Mouse (Mus musculus) kidney, adult 18-20 months (tissue): Measurements from ENCODE around the gene Cep70.

Experiments used
- DNase-seq: peaks from one replicate; pipeline ENCODE4 v3.0.0; 2021

Cep70 gene

DNA sequence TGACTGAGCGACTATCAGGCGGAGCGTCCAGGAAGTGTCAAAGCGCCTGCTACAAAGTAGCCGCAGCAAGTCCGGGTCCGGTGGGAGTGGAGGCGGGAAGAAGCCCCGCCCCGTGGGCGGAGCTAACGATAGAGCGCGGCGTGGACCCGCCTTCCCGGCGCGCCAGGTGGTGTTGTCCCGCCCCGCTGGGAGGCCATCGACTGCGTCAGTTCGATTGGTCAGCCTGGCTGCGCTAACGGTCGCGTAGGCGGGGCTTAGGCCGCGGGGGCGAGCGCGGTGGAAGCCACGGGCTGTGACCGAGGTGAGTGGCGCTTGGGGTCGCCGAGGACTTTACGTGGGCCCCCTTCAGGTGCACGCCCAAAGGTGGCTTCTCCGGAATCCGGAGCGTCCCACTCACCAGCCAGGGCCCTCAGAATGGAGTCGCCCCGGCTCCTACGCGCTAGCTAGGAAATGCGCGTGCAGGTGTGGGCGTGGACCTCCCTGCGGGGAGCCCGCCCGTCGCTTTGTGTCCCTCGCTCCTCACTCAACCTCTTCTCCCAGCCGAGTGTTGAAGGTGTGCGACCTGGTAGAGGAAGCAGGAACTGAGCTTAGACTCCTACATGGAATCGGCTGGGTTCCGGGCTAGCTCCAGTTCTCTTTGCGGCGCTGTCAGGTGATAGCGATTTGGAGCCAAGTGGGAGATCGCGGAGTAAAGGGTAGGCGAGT lies at the start of gene Cep70:
Gene Cep70, plus strand, starts transcription at position 178 of the 705 bp plus-strand sequence.
- DNase-seq = peak; percentile 97

DNA sequence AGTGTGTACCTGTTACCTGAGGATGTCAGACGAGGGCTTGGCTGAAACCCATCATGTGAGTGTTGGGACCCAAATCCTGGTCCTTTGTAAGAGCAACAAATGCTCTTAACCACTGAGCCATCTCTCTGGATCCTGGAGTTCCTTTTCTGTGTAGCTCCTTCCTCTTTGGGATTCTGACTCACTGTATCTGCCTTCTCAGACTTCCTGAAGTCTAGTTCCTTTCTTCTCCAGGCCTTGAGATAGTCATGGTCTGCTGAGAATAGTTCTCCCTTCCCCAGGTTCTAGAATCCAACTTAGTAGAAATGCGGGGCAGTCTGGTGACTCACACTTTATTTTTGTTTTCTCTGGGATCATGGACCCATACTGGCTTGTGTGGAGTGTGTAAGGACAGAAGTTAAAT lies 30.5 kb upstream of the Cep70 start:
- no peak for DNase-seq

DNA sequence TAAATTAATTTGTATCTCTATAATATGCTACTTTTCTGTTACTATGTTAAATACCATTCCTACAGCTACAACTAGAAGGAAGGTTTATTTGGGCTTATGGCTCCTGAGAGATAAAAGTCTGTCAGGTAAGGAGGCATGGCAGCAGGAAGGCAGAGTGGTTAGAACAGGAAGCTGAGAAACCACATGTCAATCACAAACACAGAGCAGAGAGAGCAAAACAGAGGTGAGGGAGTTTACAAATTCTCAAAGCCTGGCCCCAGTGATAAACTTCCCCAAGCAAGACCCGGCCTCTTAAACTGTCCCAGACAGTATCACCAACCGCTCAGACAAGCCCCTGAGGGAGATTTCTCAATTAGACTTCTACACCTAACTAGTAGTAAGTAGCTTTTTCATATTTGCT lies 27.0 kb upstream of the Cep70 start:
- DNase-seq = no peak

DNA sequence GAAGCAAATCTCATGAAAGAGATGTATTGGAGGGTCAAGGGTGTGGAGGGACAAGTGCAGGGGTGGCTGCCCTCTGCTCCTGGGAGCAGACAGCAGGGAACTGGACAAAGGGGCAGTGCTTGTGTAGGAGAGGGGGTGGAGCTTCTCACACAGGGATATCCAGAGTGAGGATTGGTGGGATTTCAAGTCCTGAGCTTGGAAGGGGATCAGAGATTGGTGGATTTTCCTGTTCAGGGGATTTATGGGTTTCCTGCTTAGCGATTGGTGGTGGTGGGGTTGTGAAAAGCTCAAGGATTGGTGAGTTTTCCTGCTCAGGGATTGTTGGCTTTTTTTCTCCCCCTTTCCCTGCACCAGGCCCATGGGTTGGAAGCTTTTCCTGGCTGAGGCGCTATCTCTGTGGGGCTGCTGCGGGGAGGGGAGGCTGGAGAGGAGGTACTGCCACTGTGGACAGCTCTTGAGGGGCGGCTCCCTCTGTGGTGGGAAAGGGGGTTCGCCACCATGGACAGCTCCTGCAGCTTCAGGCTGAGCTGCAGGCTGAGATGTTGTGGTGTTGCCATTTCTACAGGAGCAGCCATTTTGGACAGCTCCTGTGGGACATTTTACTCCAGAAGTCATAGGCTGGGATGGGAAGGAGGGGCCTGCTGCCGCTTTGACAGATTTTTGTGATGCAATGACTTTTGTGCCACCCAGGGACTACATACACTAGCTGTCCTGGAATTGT lies 25.0 kb upstream of the Cep70 start:
- no peak for DNase-seq

DNA sequence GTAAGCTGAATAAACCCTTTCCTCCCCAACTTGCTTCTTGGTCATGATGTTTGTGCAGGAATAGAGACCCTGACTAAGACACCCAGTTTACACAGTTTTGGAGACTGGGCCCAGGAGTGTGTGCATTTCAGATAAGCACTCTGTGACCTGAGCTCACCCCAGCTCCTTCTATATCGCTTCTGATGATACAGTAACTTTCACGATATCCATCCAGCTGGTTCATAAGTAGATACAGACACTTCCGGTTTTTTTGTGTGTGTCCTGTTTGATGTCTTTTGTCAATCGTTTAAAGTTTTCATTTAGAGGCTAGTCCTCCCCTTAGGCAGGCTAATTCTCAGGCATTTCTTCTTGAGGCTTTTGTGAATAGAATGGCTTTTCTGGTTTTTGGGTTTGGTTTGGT lies 21.5 kb upstream of the Cep70 start:
- DNase-seq = no peak

DNA sequence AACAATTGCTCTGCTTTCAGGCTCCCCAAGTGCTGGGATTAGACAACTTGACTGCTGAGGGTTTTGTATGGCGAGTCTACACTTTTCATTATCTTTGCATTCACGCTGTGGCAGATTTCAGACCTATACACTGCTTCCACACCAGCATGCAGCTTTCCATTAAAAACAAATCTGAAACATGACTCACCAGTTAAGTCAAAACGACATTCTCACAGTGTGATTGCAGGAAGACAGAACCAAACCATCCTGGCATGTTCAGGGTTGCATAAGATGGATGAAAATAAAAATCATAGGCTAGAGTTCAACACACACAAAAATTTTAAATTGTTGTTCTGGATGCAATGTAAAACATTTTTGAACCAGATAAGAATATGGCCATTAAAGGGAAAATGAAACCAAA lies 18.6 kb upstream of the Cep70 start:
- DNase-seq = no peak

DNA sequence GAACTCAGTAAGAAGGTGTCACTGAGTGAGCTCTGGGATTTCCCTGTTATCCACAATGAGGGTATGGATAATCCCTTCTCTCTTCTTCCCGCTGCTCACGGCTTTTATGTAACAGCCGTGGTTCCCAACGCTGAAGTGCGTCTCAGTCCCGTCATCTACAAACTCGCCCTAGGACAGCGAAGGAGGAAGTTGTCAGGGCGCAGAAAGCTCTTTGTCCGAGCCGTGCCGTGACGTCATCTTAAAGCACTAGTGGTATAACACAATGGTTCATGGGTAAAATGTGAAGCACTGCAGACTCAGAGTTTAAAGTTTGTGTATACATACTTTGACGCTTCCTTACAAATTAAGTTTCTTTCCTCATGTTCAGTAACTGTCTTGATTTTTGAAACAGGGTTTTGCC lies 13.7 kb upstream of the Cep70 start:
- no peak for DNase-seq

DNA sequence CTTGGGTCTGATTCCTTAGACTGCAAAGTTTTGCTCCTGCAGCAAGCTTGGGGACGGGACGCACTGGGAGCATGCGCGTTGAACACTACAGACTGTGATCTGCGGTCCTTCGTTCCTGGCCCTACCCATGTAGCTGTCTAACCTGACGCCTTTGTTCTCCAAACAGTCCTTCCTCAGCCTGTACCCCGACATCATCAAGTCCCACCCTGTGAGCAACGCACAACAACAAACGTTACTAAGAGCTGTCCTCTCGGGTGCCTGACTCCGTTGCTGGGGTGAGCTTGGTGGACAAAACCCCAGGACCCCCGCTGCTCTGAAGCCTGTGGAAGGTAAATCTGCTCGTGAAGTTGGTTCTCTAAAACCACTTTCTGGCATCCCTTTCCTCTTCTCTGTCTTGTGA lies 6.0 kb upstream of the Cep70 start, which contains the start of gene Faiml:
Gene Faiml, minus strand, starts transcription at position 101 of the 400 bp plus-strand sequence.
- DNase-seq = no peak

DNA sequence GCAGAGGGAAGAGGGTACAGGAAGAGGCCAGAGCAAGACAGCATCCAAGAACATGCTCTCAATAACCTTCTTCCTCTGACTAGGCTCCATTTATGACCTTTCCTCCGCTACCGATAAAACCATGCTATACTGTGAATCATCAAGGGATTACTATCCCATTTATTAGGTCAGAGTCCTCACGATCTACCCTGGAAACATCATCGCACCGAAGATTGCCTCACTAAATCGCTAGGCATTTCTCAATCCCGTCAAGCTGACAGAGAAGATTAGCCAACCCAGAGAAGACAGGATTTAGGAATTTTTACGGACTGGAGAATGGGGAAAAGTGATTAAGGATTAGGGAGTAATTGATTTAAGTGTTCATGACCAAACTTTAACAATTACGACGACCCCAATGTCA lies 4.9 kb upstream of the Cep70 start:
- no peak for DNase-seq

DNA sequence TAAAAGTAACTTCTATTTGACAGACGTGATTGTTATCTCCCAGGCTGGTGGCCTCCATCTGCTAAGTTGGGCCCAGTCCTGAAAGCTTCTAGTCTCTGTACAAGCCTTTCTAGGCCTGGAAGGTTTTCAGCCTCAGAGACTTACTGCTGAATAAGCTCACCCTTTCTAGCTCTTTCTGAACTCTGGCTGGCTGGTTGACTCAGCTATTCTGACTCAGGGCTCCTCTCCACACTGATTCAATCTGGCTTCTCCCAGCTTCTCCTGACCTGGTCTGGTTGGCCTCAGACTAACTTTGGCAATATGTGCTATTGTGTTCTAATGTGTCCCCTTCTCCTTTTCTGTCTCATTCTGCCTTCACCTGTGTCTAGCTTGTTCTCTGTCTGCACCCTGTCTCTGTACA lies 3.9 kb upstream of the Cep70 start:
- DNase-seq = no peak

DNA sequence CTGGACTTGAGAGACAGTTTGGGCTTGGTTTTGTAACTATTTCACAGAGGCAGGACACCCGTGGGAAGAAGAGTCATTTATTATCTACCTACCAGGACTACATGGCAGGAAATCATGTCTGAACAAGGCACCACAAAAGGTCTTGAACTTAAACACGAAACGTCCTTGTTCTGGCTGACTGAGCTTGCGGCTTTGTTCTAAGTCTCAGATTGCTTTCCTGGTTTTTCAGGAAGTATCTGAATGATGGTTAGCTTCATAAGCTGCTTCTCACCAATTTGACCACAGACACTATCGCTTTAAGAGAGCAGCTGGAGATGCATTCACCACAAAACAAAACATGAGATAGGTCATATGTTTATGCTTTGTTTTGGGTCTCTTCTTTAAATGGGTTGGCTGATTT lies 2.6 kb upstream of the Cep70 start:
- DNase-seq = no peak

DNA sequence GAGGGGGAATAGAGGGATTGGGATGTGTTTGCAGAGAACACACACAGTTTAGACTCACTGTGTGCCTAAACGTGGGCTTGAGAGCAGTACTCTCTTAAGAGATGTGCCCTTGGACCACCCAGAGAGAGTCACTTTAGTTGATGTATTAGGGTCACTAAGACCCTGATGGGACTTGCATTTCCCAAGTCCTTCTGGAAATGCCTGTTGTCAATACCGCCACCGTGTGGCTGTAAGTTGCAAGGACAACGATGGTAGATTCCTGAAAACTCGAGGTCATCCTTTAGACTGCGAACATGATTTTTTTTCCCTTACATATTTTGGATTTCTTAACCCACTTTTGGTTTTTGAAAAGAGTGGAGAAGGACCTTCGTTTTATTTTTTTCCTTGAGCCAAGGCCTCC lies 1.1 kb upstream of the Cep70 start:
- peak; percentile 61 for DNase-seq

DNA sequence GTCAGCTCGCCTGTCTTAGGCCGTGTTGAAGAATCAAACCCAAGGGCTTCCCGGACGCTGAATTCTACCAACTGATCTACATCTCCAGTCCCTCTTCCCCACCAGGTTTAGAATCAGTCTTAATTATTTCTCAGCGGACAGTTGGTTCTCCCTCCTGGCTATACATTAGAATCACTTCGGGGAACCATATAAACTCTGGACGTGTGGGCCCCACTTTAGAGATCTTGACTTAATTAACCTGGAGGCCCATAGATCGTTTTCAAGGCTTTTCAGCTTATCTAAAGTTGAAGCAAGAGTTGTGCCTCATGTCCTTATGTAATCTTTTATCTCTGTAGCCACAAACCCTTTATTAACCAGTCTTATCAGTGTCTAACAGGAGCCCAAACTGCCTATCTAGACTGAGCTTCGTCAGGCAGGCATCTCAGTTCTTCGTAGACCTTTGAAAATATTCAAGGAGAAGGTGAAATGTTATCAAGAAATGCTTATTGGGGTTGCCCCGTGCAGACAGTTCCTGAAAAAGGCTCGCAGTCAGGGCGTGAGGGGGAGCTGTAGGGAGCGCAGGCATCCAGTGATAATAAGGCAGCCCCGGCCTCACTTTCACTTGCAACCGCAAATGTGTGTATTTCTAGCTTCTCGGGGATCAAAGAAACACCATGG lies 506 bp upstream of the Cep70 start:
- DNase-seq = no peak

DNA sequence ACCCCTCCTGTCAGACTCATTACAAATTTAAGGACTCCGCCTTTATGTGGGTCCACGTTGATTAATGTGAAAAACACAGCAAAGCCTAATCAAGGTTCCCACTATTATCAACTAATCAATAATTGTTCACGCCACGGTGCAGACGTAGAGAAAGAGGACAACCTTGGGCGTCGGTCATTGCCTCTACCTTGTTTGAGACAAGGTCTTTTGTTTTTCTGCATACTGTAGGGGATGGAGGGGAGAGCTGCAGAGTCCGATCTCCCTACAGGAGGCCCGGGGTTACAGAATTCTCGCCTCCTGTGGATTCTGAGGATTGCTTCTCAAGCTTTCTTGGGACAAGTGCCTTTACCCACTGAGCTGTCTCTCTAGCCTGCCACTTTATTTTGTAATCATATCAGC lies 727 bp downstream of the Cep70 start:
- no peak for DNase-seq

DNA sequence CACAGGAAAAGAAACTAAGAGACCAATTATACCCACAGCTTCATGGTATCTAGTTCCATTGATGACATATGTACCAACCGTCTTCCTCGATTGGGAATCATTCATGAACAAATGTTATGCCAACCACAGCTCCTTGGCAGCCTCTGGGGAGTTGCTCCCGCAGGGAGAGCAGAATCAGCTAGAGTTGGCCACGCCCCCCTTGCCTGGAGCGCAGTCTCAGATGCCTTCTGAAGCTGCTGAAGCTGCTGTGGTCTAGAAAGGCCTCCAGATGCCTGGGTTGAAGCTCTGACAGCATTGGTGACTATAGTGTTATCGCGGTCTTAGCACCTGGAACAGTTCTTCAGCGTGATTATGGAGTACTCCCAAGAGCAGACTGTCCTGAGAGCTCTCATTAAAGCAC lies 5.1 kb downstream of the Cep70 start:
- no peak for DNase-seq

DNA sequence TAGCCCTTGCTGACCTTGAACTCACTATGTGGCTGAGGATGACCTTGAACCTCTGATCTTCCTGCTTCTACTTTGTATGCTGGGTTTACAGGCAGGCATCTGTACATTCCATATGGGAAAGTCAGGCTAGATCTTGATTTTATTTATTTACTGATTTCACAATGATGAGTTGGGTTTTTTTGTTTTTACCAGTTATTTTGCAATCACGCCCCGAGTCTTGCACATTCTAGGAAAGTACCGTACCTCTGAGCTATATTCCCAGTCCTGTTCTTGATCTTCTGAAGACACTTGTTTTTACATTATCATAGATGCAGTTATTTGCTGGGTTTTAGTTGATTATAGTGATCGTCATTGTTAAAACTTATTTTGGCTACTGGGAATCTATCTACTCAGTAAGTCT lies 5.7 kb downstream of the Cep70 start:
- DNase-seq = no peak

DNA sequence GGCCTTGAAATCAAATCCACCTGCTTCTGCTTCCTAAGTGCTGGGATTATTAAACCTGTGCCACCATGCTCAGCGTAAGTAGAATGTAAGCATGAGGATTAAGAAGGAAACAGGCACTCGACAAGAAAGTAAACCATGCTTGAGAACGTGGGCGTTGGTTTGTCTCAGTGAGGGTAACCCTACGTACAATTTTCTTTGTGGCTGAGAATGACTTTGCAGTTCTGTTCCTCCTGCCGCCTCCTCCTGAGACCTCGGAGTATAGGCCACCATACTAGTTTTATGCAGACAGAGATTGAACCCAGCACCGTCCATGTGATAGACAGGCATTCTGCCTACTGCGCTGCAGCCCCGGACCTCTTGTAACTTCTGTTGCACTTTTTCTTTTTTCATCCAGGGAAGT lies 10.7 kb downstream of the Cep70 start:
- DNase-seq = no peak

DNA sequence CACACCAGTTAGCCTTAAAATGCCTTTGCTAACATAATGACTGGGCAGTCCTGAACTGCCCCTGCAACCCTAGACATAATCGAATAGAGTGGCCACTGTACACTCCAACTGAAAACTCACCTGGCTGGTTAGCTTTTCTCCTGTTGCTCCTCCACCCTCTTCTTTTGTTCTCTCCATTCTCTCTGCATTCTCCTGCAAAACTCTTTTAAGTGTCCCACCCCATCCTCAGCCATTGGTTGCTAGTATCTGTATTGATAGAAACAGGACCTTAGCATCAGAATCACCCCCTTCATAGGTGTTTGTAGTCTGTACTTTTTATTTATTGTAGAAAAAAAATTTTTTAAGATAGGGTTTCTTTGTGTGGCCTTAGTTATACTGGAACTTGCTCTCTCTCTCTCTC lies 13.0 kb downstream of the Cep70 start:
- DNase-seq = no peak

DNA sequence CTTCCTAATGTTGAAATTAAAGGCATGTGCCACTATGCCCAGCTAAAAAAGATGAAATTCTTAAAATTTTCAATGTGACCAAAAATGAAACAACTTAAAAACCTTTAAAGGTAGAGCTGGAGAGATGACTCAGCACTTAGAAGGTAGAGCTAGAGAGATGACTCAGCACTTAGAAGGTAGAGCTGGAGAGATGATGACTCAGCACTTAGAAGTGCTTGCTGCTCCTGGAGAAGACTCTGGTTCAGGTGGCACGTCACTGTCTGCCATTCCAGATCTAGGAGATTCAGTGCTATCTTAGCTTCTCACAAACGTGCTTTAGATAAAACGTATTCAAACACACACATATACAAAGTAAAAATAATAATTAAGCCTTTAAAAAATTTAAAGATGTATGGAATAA lies 13.7 kb downstream of the Cep70 start:
- no peak for DNase-seq

DNA sequence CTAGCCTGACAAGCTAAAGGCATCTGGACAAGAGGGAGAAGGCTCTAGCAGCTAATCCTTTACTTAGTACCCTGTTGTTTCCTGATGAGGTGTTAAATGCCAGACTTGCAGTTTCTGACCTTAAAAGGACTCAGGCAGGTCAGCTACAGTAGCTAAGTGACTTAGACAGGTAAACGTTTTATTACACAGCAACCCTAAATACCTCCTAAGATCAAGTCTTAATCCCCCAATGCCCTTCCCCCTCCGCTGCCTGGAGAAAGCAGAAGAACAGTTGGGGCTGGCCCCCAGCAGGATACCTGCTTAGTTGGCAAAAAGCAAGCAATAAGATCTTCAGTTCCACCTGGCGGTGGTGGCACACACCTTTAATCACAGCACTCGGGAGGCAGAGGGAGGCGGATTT lies 15.7 kb downstream of the Cep70 start:
- DNase-seq = no peak

DNA sequence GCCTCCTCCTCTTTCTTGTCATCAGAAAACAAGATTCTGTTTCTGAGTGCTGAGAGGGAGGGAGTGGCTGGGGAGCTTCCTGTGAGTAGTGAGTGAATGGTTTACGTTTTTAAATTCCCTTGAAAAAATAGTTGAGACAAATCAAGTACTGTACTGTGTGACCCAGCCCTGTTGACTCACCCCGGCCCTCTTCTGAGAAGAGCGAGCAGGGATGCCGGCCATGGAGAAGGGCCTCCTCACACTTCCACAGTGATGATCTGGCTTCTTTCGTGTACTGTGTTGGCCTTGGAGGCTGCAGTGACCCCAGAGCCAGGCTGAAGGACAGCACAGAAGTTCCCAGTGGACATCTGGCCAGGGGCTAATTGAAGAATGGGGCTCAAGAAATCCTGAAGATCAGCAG lies 61.1 kb downstream of the Cep70 start:
- DNase-seq = no peak

DNA sequence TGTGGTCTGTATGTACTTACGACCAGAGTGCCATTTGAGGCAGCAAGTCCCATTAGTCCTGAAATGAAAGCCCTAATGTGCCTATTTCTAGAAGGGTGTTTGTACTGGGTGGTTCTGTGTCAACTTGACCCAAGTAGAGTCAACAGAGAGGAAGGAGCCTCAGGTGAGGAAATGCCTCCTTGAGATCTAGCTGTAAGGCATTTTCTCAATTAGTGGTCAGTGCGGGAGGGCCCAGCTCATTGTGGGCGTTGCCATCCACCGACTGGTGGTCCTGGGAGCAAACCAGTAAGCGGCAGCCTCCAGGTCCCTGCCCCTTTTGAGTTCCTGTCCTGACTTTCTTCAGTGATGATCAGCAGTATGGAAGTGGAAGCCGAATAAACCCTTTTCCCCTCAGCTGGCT lies 63.1 kb downstream of the Cep70 start:
- no peak for DNase-seq

DNA sequence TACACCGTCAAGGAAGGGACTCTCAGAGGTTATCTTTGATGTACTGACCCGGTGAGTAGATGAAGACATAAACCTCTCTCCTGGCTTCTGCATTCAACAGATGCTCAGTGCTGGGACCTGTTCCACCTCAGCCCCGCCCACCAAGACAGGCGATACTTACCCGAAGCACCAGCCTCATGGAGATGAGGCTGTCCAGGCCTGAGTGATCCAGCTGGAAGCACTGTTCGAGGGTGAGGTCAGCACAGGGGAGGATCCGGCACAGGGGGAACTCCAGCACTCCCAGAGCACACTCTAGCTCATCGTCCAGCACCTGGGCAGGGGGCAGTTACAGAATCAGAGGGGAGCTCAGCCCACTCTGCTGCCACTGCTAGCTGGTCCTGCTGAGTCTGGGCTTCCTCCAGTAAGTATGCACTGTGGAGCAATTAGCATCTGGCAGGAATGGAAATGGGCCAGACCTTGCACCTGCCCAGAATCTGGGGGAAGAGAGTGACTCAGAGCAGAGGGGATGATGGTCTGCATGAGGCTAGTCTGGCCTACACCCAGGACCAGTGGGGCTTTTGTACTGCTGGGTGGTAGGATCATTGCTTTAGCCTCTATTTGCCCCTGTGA lies 76.3 kb downstream of the Cep70 start:
- no peak for DNase-seq

DNA sequence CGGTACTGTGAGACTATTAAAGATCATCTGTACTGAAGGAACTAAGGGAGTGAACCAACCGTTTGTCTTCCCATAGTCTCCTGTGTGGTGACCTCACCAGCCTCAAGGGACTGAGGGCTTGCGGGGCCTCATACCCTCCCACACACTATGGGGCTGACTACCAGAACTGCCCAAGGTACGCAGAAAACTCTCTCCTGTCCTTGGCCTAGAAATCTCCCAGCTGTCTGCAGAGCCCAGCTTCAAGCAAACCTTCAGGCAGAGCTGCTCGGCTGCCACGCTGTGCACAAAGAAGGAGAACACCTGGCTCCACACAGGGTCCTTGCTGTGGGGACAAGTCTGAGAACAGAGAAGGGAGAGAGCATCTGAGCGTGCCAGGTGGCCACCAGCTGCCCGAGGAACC lies 76.8 kb downstream of the Cep70 start:
- DNase-seq = no peak
